Mouse (Mus musculus): ENCODE results near the gene Muc5ac. TPM values are rescaled to one million over a fixed set of nuclear protein-coding genes. Genes with fewer than 3 reads are reported as not detected.

Gene Muc5ac
- polyA plus RNA-seq, 3 experiments from 2014 or later = not detected

DNA sequence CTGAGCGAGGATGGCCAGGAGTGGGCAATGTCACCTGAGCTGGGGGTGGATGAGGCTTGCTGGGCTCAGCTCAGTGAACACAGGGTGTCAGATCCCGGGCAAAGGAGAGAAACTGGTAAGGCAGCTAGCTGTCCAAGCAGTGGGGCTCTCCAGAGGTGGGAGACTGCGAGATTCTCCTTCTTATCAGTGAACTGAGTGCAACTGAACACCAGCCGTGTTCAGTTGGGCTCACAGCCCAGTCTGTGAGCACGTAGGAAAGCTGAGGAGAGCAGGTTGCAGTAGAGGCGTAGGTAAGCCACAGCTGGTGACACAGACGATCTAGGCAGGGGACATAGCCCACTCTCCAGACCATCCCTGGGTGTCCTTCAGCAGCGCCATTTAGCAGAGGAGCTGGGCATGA lies 47.7 kb downstream of the Muc5ac start:
- ATAC-seq = no peak

DNA sequence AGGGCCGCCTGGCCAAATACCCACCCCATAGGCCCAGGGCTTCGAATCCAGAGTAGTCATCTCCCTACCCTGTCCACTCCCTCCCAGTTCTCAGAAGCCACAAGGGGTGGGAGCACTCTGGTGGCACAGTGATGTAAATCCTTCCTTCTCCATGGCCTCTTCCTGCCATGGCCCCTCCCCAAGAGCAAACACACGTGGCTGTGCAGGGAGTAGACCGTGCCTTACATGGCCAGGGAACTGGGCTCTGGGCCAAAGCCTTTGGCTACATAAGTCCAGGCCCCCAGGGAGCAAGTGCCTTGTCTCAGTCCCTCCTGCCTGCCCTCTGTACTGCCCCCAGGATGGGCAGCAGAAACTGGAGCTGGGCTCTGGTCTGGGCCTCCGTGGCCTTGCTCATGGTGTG lies 50.0 kb downstream of the Muc5ac start, which contains the start of gene Muc5b:
Gene Muc5b, plus strand, starts transcription at position 292 of the 400 bp plus-strand sequence.
- no peak for ATAC-seq

DNA sequence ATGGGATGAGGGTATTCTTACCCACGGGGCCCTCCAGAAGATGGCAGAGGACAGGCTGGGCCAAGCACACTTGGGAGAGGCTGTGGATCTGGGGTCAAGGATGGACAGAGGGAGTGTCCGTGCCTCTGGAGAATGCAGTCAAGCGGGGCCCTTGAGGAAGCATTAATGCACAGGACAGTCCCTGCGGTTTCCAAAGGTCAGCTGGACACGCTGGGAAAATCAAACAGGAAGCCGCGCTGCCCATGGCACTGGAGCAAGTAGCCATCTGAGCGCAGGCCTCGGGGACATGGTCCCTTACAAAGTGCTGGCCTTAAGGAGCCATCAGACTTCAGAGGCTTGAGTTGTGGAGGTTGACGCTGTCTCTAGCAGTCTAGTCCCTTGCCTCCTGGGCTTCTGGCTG lies 51.6 kb downstream of the Muc5ac start:
- ATAC-seq = no peak

DNA sequence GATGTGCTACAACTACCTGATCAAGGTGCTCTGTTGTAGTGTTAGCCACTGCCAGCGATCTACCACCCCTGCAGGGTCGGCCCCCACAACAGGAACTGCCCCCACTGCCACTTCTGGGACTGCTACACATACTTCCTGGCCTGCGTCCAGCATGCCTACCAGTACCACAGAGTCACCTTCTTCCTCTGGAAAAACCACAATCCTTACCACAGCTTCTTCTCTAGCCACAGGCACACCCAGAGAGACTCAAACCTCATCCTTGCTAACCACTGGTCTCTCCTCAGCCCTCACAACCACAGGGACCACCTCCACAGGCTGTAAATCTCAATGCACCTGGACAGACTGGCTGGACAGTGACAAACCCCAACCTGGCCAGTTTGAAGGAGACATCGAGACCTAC lies 72.3 kb downstream of the Muc5ac start:
- ATAC-seq = no peak

Other genes starting within 250 kb of the Muc5ac start
- 10 to 100 TPM; 13.2 to 23.6 (median 14.6) TPM for gene Chid1, start 249.1 kb upstream of the Muc5ac start, polyA plus RNA-seq (2017; shearing (Covaris generic))
- 10 to 100 TPM; 12.5 to 16.5 (median 13.6) TPM for gene Ap2a2, start 226.8 kb upstream of the Muc5ac start, polyA plus RNA-seq (2017; shearing (Covaris generic))
- under 1 TPM; 0.31 to 0.64 (median 0.57) TPM for gene Muc6, start 133.7 kb upstream of the Muc5ac start, polyA plus RNA-seq (2017; shearing (Covaris generic))
- gene Muc2, start 98.6 kb upstream of the Muc5ac start, polyA plus RNA-seq (2017; shearing (Covaris generic)) = not detected
- gene Muc5b, start 50.1 kb downstream of the Muc5ac start, polyA plus RNA-seq (2017; shearing (Covaris generic)) = not detected
- gene Tollip, start 129.5 kb downstream of the Muc5ac start, polyA plus RNA-seq (2017; shearing (Covaris generic)) = 10 to 100 TPM; 22.0 to 25.8 (median 24.5) TPM
- gene Brsk2, start 160.8 kb downstream of the Muc5ac start, polyA plus RNA-seq (2017; shearing (Covaris generic)) = under 1 TPM; 0.34 to 0.75 (median 0.39) TPM